Mouse (Mus musculus) naive thymus-derived CD4-positive, alpha-beta T cell, adult 2 months (primary cell): ENCODE results near the gene Ifitm2.
"Not testable (repeated sequence)": the region's sequence is repeated elsewhere in the genome, so short reads cannot be mapped to it uniquely, and the experiment has no call there.

Experiments
- DNase-seq: peaks from one replicate; pipeline ENCODE4 v3.0.0-alpha.2; 2011; ENCODE audit warnings: low read depth

Ifitm2 gene

DNA sequence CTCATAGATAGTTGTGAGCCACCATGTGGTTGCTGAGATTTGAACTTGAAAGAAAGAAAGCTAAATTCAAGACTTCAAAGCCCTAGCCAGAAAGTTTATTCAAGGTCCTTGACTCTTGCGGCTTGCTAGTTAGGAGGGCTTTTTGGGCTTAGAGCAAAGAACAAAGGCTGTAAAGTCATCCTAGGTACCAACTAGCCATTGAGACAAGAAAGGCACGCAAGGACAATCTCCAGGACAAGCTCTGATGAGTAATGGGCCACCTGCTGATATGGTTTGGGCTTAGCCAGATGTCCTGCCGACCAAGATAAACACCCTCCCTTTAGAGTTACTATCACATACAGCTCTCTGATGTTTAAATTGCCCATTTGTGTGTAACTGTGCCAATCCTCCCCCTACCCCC is 12.9 kb upstream of the Ifitm2 start:
- DNase-seq: not testable (repeated sequence)

- no peak for DNase-seq
Observed at GRCm38 (mm10) chr7:140967862-140968591, 12.2 kb upstream of the Ifitm2 start.

DNA sequence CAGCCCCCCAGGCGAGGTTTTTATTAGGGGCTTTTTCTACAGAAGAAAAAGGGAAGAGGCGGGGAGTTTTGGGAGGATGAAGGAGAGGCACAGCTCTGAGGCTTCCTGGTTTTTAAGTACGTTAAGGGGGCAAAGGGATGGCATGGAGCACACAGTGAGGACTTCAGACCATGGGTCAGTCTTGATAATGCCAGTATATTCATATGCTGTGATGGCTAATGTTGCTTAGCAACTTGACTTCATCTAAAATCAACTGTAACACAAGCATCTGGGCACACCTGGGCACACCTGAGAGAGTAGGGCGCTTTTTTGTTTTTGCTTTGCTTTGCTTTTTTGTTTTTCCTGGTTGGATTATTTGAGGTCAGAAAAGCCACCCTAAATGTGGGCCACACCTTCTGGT is 11.1 kb upstream of the Ifitm2 start, which contains the start of gene Ifitm1:
TSS of gene Ifitm1 (plus strand) at position 301 of the 400 bp plus-strand sequence.
- no peak for DNase-seq

- DNase-seq: no peak
Observed at GRCm38 (mm10) chr7:140962733-140963132, 6.9 kb upstream of the Ifitm2 start.

GRCm38 (mm10) chr7:140961416-140961815 is 5.6 kb upstream of the Ifitm2 start:
- no peak for DNase-seq

DNA sequence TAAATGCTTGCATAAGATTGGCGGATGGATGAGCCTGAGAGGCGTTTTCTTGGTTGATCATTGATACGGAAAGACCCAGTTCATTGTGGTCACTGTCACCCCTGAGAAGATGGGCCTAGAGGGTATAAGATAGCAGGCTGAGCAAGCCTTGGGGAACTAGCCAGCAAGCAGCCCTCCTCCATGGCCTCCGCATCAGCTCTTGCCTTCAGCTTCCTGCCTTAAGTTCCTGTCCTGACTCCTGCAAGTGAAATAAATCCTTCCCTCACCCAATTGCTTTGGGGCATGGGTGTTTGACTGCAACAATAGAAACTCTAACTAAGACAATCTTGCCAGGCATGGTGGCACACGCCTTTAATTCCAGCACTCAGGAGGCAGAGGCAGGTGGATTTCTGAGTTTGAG is 4.2 kb upstream of the Ifitm2 start:
- DNase-seq: no peak

DNA sequence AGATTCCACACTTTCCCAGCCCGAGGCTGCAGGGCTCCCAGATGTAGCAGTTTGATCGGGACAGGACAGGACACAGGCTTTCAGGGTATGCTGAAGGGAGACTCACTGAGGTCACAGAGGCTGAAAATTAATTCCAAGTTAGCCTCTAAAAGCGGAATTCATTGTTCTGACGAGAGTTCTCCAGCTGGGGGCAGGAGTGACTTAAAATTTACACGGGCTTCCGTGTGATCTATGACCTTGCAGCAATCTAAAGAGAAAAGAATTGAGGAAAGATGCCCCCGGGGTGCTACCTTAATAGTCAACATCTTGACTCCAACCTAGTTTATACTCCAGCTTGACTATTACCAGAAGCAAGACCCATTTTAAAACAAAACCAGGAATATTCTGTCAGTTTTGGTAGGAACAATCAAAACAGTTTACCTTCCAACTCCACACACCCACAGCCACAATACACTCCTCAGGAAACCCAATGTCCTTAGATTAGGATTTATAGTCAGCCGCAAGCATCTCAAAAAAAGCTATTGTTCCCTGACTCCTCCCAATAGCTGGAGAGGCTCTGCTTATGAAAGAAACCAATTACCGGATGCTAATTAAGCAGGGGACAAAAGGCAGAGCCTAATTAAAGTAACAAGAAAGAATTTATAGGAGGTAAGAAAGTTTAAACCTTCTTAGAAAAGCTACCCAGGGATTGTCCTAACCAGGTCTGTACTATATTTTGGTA is 3.6 kb upstream of the Ifitm2 start:
- DNase-seq: peak; percentile 70

GRCm38 (mm10) chr7:140956556-140956869 is 726 bp upstream of the Ifitm2 start:
- no peak for DNase-seq

DNA sequence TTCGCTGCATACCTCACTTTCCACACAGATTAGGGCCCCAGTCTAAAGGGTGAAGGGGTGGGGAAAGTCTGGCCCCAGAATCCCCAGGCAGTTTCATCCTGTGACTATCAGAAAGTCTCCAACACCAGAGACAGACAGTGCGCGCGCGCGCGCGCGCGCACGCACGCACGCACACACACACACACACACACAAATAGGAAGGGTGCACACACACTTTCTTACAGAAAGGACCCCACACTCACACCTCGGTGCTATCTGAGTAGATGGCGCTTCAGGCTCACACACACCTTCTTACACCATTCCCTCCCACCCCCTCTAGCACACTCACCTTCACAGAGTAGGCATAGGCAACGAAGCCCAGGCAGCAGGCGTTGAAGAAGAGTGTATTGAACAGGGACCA is 445 bp downstream of the Ifitm2 start:
- DNase-seq: peak; percentile 17

DNA sequence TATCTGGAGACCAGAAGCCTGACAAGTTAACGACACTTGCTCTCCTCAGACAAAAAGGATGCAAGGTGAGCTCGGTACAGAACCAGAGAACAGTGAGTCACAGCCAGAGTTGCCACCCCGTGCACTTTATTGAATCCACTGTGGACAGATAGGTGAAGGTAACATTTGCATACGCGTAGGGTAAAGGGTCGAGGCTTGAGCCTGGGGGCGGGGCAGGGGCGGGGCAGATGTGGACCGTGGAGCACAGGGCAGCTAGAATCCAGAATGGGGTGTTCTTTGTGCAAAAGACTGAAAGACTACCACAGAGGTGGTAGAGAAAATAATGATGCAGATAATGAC is 1.1 kb downstream of the Ifitm2 start:
- DNase-seq: no peak

DNA sequence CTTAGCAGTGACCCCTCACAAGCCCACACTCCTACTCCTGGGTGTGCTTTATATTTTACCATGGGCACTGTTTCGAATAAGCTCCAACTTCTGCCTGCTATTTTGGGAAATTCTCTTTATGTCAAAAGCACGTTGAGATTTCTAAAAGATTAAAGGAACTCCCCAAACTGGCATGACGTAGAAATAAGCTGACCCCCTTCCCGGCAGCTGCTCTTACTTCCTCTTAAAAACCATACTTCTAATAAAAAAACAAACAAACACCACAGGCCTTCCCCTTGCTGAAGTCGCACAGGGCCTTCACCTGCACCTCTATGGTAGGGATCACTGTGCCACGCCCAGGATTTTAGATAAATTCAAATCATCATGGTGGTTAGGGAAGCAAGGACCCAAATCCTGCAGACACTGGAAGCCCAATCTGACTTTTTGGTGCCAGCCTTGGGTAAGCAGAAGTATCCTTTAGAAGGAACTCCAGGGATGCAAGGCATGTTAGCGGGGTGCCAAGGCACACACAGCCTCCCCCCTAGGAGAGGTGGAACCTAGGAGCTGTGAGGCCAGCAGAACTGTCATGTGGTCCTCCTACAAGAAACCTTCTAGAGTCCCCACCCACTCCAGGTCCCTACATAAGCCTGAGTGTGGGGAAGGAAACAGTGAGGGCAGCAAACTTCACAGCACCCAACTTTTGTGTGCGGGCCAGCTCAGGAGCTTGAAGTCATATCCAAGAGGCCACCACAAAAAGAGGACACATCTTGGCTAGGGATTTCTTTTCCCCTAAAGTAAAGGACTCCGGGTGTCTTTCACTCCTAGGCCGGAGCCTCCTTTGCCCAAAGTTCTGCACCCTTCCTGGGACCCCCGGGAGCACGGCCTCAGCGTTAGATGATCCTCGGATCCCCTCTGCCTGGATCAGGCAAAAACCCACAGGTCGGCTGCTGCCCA is 1.7 kb downstream of the Ifitm2 start:
- DNase-seq: no peak

GRCm38 (mm10) chr7:140953133-140953532 is 2.7 kb downstream of the Ifitm2 start:
- no peak for DNase-seq

GRCm38 (mm10) chr7:140952441-140952840 is 3.3 kb downstream of the Ifitm2 start:
- no peak for DNase-seq

GRCm38 (mm10) chr7:140951765-140952164 is 4.0 kb downstream of the Ifitm2 start:
- no peak for DNase-seq

- DNase-seq: no peak
Observed at GRCm38 (mm10) chr7:140951051-140951450, 4.7 kb downstream of the Ifitm2 start.

DNA sequence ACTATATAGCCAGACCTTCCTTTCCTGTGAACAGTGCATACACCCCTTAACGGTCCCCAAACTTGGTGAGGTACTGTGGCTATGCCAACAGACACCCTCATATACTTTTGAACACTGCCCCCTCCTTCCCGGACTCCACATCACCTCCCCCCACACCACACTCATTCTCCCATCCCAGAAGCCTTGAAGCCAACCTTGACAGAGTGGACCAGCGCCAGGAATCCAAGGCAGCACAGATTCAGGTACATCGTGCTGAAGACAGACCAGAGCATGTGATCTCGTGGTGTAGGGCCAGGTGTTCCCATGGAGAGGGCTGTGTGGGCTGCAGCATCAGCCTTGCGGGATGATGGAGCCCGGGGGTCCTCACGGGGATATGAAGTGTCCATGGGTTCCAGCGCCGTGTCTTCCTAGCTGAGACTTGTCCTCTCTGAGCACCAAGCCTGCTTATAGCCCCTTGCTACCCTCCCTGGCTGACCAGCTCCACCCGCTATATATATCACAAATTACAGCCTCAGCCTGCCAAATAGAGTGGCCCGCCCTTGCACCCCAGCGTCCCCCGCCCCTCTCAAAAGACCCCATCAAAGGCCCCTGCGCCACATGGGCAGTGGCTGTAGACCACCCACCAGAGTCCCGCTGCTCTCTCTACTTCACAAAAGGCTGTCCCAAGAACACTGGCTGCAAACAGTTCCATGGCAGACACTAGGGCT is 5.8 kb downstream of the Ifitm2 start, which contains the start of gene Ifitm5:
TSS of gene Ifitm5 (minus strand) at position 468 of the 707 bp plus-strand sequence.
- no peak for DNase-seq

DNA sequence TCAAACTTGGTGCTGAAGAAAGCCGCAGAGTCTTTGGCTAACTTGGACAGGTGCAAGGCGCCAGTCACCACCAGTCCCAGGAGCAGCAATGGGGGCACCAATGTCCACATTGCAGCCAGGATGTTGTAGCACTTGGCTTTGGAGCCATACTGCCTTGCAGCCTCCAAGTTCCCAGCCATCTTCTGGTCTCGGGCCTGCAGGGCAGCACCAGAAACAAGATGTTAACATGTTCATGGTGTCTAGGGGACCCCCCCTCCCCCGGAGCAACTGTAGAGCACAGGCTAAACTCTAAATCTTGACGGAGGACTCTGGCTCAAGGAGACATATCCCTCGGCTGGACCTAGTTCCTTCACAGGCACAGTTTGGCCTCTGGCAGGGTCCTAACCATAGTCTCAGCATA is 6.5 kb downstream of the Ifitm2 start:
- DNase-seq: no peak

DNA sequence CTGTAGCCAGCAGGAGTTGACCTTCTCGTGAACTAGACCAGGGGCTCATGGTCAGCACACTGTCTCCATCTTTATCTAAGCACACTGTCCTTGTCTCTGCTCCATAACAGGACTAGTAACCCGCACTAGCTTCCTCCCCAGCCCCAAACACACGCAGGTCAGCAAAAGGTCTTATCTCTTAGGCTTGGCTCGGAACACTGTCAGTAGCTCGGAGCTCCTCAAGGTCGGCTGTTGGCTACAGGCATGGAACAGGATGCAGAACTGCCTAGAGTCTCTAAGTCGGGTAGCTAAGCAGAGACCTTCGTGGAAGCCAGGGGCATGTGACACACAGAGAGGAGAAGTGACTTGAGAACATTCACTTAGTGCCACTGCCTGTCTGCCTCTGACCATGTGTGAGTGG is 7.6 kb downstream of the Ifitm2 start:
- no peak for DNase-seq

GRCm38 (mm10) chr7:140946980-140947379 is 8.8 kb downstream of the Ifitm2 start:
- peak; percentile 77 for DNase-seq

DNA sequence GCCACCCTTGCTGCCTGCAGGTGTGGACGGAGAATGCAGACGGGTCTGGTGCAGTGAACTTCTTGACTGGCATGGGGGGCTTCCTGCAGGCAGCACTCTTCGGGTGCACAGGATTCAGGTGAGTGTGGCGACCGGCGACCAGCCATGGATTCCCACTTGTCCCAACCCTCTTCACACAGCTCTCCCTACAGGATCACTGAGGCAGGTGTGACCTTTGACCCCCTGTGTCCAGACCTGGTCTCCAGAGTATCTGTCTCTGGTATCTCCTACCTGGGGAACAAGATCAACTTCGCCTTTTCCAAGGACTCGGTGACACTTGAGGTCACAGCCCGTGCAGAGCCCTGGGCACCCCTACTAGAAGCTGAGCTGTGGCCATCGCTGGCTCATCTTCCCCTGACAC is 9.5 kb downstream of the Ifitm2 start:
- peak; percentile 10 for DNase-seq

GRCm38 (mm10) chr7:140945247-140945646 is 10.5 kb downstream of the Ifitm2 start:
- no peak for DNase-seq

DNA sequence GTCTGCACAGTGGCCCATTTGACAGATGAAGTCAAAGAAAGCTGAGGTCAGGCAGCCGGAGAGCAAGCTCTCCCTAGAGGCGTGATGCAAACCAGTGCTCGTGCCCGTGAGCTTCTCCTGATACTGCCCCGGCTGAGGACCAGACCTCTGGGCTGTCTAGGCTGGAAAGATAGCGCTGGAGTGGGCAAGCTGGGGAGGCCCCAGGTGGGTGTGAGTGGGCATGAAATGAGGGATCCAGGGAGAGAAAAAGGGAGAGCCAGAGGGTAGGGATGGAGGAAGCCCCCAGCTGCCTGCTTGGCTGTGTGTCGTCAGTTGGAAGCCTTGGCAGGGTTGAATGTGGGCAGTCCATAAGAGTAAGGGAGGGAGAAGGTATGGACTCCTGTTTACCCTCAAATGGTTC is 11.6 kb downstream of the Ifitm2 start:
- DNase-seq: no peak
